Mouse (Mus musculus) intestine, postnatal 0 days (tissue): ENCODE measurements around the gene Phykpl. TPM values are rescaled to one million over a fixed set of nuclear protein-coding genes. Genes with fewer than 3 reads are reported as not detected.
A peak's percentile ranks its signal among the peaks of the same experiment; 100 is the strongest.

Experiments used
- ATAC-seq: fragments of 200-750 bp; cut with Nextera tagmentation; 2 replicates; pipeline ENCODE4 v1.8.0; 2017; ENCODE audit warnings: mild to moderate bottlenecking, moderate TSS enrichment, moderate library complexity
- H3K27ac ChIP-seq: fragments of 300-500 bp; sonication (generic); 2 replicates; pipeline ENCODE4 v1.5.1; 2014; ENCODE audit warnings: mild to moderate bottlenecking, low read depth, low read length, moderate library complexity
- H3K27me3 ChIP-seq: fragments of 300-500 bp; sonication (generic); replicated peaks from 2 replicates; pipeline ENCODE4 v1.6.1; 2014; ENCODE audit warnings: low read length, mixed read lengths; ENCODE audit not compliant: control insufficient read depth, insufficient read depth
- H3K36me3 ChIP-seq: fragments of 300-500 bp; sonication (generic); 2 replicates; pipeline ENCODE4 v1.6.1; 2014; ENCODE audit warnings: mild to moderate bottlenecking, moderate library complexity; ENCODE audit not compliant: control insufficient read depth, insufficient read depth
- H3K4me1 ChIP-seq: fragments of 300-500 bp; sonication (generic); replicated peaks from 2 replicates; pipeline ENCODE4 v1.6.1; 2014; ENCODE audit warnings: antibody characterized with exemption, low read length, mixed read lengths; ENCODE audit not compliant: control insufficient read depth, insufficient read depth
- H3K4me2 ChIP-seq: fragments of 300-500 bp; sonication (generic); replicated peaks from 2 replicates; pipeline ENCODE4 v1.6.1; 2014; ENCODE audit warnings: low read depth, mild to moderate bottlenecking, moderate library complexity
- H3K4me3 ChIP-seq: fragments of 300-500 bp; sonication (generic); 2 replicates; pipeline ENCODE4 v1.5.1; 2014; ENCODE audit warnings: low read depth, low read length
- H3K9ac ChIP-seq: fragments of 300-500 bp; sonication (generic); 2 replicates; pipeline ENCODE4 v1.6.1; 2014; ENCODE audit warnings: mild to moderate bottlenecking, low read depth, low read length
- H3K9me3 ChIP-seq: fragments of 300-500 bp; sonication (generic); 2 replicates; pipeline ENCODE4 v1.6.1; 2016; ENCODE audit warnings: mixed run types; ENCODE audit not compliant: control insufficient read depth
- CTCF ChIP-seq: sonication (generic); IDR thresholded peaks from 2 replicates; pipeline ENCODE4 v1.5.1; 2016; ENCODE audit warnings: low read depth, mild to moderate bottlenecking, control low read depth, antibody characterized with exemption, moderate library complexity
- WGBS: fragments of 180-500 bp; shearing (Covaris S2); extraction: QIAGEN DNeasy Blood & Tissue Kit; methylation state at CpG from one replicate; pipeline ENCODE4 v1.1.7; 2014; 5-methylcytosine and 5-hydroxymethylcytosine counted together
- polyA plus RNA-seq: library from polyadenylated mRNA; unstranded; fragments of >200 nt; fragmentation: Nextera tagmentation; extraction: Ambion mirVana; gene quantifications from 2 replicates; pipeline ENCODE4 v1.2.1, GENCODE M21; 2015

Gene Phykpl
- polyA plus RNA-seq, 1 experiment from 2014 or later = 24.2 TPM

GRCm38 (mm10) chr11:51633721-51634120 is 49.2 kb downstream of the Phykpl start:
- no peak for ATAC-seq
- Histone ChIP-seq H3K36me3 (no peaks in the 10 kb centered on the region; the same call in 1 of the 2 replicates), H3K4me2 (no peak overlapping the region), H3K27me3 (no peaks in the 10 kb centered on the region), H3K27ac (no peak overlapping the region), H3K4me3 (no peak overlapping the region), H3K4me1 (0 out of 2 replicates have a peak, but pooled peaks cover 3% of the 10 kb centered on the region), H3K9ac (no peak overlapping the region), H3K9me3 (no peaks in the 10 kb centered on the region)
- 88% methylated on average over 3 of the region's 3 CpGs for WGBS
- no peak for TF ChIP-seq CTCF

GRCm38 (mm10) chr11:51635127-51635524 is 50.6 kb downstream of the Phykpl start:
- WGBS = 7% methylated on average over 6 of the region's 6 CpGs
- no peak for TF ChIP-seq CTCF
- no peak for ATAC-seq

GRCm38 (mm10) chr11:51635525-51636322 is 51.2 kb downstream of the Phykpl start, which contains the start of gene Rmnd5b:
Gene Rmnd5b, minus strand, starts transcription at chr11:51635896.
- peak within 1 kb of the TSS; percentile 74 for H3K9ac ChIP-seq
- no peaks in the 10 kb centered on the region for H3K9me3 ChIP-seq
- peak within 1 kb of the TSS; percentile 94 for H3K27ac ChIP-seq
- H3K4me1 ChIP-seq = 0 out of 2 replicates have a peak, but pooled peaks cover 3% of the 10 kb centered on the region
- under 1% methylated on average over 61 of the region's 61 CpGs for WGBS
- peak; percentile 91 for ATAC-seq
- peak; percentile 52 for TF ChIP-seq CTCF
- peak within 1 kb of the TSS; percentile 75 for H3K4me2 ChIP-seq
- H3K36me3 ChIP-seq = no peaks in the 10 kb centered on the region
- no peaks in the 10 kb centered on the region for H3K27me3 ChIP-seq
- peak within 1 kb of the TSS; percentile 81 for H3K4me3 ChIP-seq

More at GRCm38 (mm10) chr11:51635127-51635524, 50.6 kb downstream of the Phykpl start:
- Histone ChIP-seq H3K4me3 (peak overlapping the region; percentile 81), H3K27ac (peak overlapping the region; percentile 94), H3K9me3 (no peaks in the 10 kb centered on the region), H3K27me3 (no peaks in the 10 kb centered on the region), H3K4me1 (0 out of 2 replicates have a peak, but pooled peaks cover 3% of the 10 kb centered on the region), H3K4me2 (peak overlapping the region; percentile 75), H3K36me3 (no peaks in the 10 kb centered on the region), H3K9ac (peak overlapping the region; percentile 74)

- no peaks in the 10 kb centered on the region; the same call in 1 of the 2 replicates for H3K36me3 ChIP-seq
- peak overlapping the region; percentile 74 for H3K9ac ChIP-seq
- ATAC-seq = peak; percentile 59
- 0 out of 2 replicates have a peak, but pooled peaks cover 3% of the 10 kb centered on the region for H3K4me1 ChIP-seq
- no peaks in the 10 kb centered on the region for H3K9me3 ChIP-seq
- H3K4me2 ChIP-seq = peak overlapping the region; percentile 75
- no peaks in the 10 kb centered on the region for H3K27me3 ChIP-seq
- 4% methylated on average over 6 of the region's 6 CpGs for WGBS
- peak; percentile 77 for TF ChIP-seq CTCF
- peak overlapping the region; percentile 94 for H3K27ac ChIP-seq
- peak overlapping the region; percentile 81 for H3K4me3 ChIP-seq
Observed at GRCm38 (mm10) chr11:51636323-51636684, 51.7 kb downstream of the Phykpl start.

- no peaks in the 10 kb centered on the region for H3K27me3 ChIP-seq
- no peak for ATAC-seq
- H3K4me3 ChIP-seq = no peak overlapping the region; the same call in 1 of the 2 replicates
- H3K27ac ChIP-seq = peak overlapping the region; percentile 41
- 0 out of 2 replicates have a peak overlapping the region, but pooled peaks have one; percentile 17 for H3K9ac ChIP-seq
- H3K4me2 ChIP-seq = peak overlapping the region; percentile 52
- no peaks in the 10 kb centered on the region; the same call in 1 of the 2 replicates for H3K36me3 ChIP-seq
- H3K9me3 ChIP-seq = no peaks in the 10 kb centered on the region
- WGBS = 15% methylated on average over 17 of the region's 17 CpGs
- H3K4me1 ChIP-seq = 0 out of 2 replicates have a peak, but pooled peaks cover 3% of the 10 kb centered on the region
- TF ChIP-seq CTCF = no peak
Observed at GRCm38 (mm10) chr11:51637971-51638414, 53.4 kb downstream of the Phykpl start.

GRCm38 (mm10) chr11:51638497-51638896 is 53.9 kb downstream of the Phykpl start:
- no peaks in the 10 kb centered on the region for H3K9me3 ChIP-seq
- peaks cover 2% of the 10 kb centered on the region; the same call in 1 of the 2 replicates for H3K36me3 ChIP-seq
- peak overlapping the region; percentile 52 for H3K4me2 ChIP-seq
- no peak for ATAC-seq
- no peaks in the 10 kb centered on the region for H3K27me3 ChIP-seq
- TF ChIP-seq CTCF = no peak
- no peak overlapping the region for H3K4me3 ChIP-seq
- H3K27ac ChIP-seq = no peak overlapping the region
- no peak overlapping the region for H3K9ac ChIP-seq
- WGBS = 66% methylated on average over 5 of the region's 5 CpGs
- 0 out of 2 replicates have a peak, but pooled peaks cover 3% of the 10 kb centered on the region for H3K4me1 ChIP-seq
